Mouse (Mus musculus): ENCODE measurements around the gene Bnc2. TPM values are rescaled to one million over a fixed set of nuclear protein-coding genes. Genes with fewer than 3 reads are reported as not detected.
A peak's percentile ranks its signal among the peaks of the same experiment; 100 is the strongest.

The Bnc2 gene
- total RNA-seq, 2 experiments from 2014 or later: 2.8 to 8.7 TPM

GRCm38 (mm10) chr4:84623312-84623711 is 51.8 kb downstream of the Bnc2 start:
- no peak for TF ChIP-seq CTCF (IDR thresholded peaks at IDR 0.05)
- intact Hi-C loops (cut with DNase I): no loop called here
- 0 out of 2 replicates have a peak overlapping the region, but pooled peaks have one; percentile 9 for H3K27ac ChIP-seq
- no peak overlapping the region for H3K4me3 ChIP-seq
- no peak for DNase-seq

DNA sequence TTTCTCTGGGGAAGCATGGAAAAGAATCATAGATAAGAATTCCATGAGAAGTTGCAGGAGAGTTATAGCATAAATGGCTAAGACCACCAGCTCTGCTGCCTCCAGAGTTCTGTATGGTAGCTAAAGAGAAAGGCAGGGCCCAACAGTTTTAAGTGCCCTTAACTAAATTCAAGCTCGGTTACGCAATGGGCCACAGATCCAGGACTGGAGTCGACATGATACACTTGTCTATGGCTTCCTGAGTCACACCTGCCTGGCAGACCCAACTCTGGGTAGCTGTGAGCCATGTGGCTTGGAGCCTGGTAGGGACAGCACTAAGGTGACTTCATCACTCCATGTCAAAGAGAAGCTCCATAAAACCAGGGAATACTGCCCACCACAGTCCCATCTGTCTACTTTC is 53.3 kb downstream of the Bnc2 start:
- TF ChIP-seq CTCF (IDR thresholded peaks at IDR 0.05): no peak
- no peak overlapping the region for H3K27ac ChIP-seq
- DNase-seq: no peak
- intact Hi-C loops (cut with DNase I): no loop called here
- H3K4me3 ChIP-seq: no peak overlapping the region

GRCm38 (mm10) chr4:84609861-84610260 is 65.2 kb downstream of the Bnc2 start:
- Histone ChIP-seq H3K27ac (no peak overlapping the region), H3K4me3 (no peak overlapping the region)
- intact Hi-C loops (cut with DNase I): no loop called here
- TF ChIP-seq CTCF (IDR thresholded peaks at IDR 0.05): no peak
- no peak for DNase-seq

DNA sequence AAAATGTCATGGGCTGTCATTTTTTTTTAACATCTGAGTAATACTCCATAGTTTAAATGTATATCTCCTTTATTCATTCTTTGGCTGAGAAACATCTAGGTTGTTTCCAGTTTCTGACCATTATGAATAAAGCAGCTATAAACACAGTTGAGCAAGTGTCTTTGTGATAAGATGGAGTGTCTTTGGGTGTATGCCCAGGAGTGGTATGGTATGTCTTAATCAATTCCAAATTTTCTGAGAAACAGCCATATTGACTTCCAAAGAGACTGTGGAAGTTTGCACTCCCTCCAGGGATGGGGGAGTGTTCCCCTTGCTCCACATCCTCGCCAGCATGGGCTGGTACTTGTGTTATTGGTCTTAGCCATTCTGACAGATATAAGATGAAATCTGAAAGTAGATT is 70.6 kb downstream of the Bnc2 start:
- no peak for TF ChIP-seq CTCF (IDR thresholded peaks at IDR 0.05)
- intact Hi-C loops (cut with DNase I): no loop called here
- Histone ChIP-seq H3K4me3 (no peak overlapping the region), H3K27ac (no peak overlapping the region)
- no peak for DNase-seq

- Histone ChIP-seq H3K4me3 (no peak overlapping the region), H3K27ac (no peak overlapping the region)
- TF ChIP-seq CTCF (IDR thresholded peaks at IDR 0.05): no peak
- intact Hi-C loops (cut with DNase I): no loop called here
- no peak for DNase-seq
Observed at GRCm38 (mm10) chr4:84580260-84580952, 94.7 kb downstream of the Bnc2 start.

DNA sequence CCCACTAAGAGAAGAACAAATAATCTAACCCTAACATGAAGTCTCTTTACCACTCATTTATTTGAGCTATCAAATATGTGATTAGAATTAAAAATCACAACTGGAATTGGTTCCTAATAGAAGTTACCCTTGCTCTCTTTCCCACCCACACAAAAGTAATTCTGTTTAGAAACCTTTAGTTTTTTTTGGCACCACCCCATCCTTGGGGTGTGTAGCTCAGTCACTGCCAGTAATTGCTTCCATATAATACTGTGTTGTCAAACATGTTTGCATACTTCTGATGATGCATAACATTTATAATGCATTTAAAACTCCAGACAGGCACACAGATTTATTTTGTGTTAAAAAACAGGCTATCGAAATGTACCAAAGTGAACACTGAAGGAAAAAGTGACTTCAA is 96.8 kb downstream of the Bnc2 start:
- intact Hi-C loops (cut with DNase I): no loop called here
- H3K4me3 ChIP-seq: no peak overlapping the region
- no peak for TF ChIP-seq CTCF (IDR thresholded peaks at IDR 0.05)

GRCm38 (mm10) chr4:84566123-84566522 is 109.0 kb downstream of the Bnc2 start:
- H3K4me3 ChIP-seq: no peak overlapping the region
- no peak for DNase-seq
- TF ChIP-seq CTCF (IDR thresholded peaks at IDR 0.05): no peak
- intact Hi-C loops (cut with DNase I): no loop called here
- no peak overlapping the region for H3K27ac ChIP-seq

More for the DNA sequence above, 96.8 kb downstream of the Bnc2 start:
- no peak overlapping the region for H3K27ac ChIP-seq
- no peak for DNase-seq

- Histone ChIP-seq H3K27ac (peak overlapping the region; percentile 87), H3K4me3 (peak overlapping the region; percentile 81)
- no peak for TF ChIP-seq CTCF (IDR thresholded peaks at IDR 0.05)
- peak; percentile 88 for DNase-seq
- intact Hi-C loops (cut with DNase I): loop anchor here (2.0 to 10.0 kb wide), 2 partner anchors 129 to 461 kb away; partner anchors contain the start of gene Bnc2
Observed at GRCm38 (mm10) chr4:84545204-84545871, 129.7 kb downstream of the Bnc2 start.

DNA sequence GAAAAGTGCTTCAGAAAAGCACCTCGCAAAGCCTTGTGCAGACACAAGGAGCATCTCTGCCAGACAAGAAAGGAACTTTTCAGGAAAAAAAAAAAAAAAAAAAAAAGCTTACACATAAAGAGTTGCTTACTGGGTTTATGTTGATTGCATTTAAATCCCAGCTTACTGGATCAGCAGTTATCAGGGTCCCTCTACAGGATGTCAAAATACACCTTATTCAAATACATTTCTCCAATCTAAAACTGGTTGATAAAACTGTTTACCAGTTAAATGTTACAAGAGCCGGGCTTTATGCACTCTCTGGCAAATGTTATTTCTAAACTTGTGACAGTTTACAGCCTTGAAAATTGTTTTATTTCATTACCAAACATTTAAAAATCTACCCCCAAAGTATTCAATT is 130.4 kb downstream of the Bnc2 start:
- no peak for DNase-seq
- Histone ChIP-seq H3K4me3 (peak overlapping the region; percentile 81), H3K27ac (peak overlapping the region; percentile 87)
- intact Hi-C loops (cut with DNase I): loop anchor here (2.0 to 10.0 kb wide), 2 partner anchors 130 to 460 kb away; partner anchors contain the start of gene Bnc2
- no peak for TF ChIP-seq CTCF (IDR thresholded peaks at IDR 0.05)

DNA sequence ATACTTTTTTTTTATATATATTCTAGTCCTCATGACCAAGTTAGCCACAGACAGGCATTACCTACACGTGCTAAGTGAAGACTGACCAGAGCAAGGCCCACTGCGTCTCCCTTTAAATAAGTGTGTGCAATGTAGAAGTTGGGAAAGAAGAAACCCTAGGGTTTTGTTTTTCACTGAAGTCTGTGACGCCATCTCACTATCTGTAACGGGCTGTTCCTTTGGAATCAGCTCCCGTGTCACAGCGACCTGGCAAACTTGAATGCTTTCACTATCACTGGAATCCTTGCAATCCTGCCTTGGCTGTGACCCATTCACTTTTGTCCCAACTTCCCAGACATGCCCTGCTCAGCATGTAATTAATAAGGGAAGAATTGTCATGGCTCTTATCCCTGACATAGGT is 134.5 kb downstream of the Bnc2 start:
- intact Hi-C loops (cut with DNase I): loop anchor here (10.0 kb wide), 1 partner anchor 456 kb away; no protein-coding TSS in a partner anchor
- peak; percentile 43 for DNase-seq
- Histone ChIP-seq H3K4me3 (no peak overlapping the region; the same call in 1 of the 2 replicates), H3K27ac (peak overlapping the region; percentile 74)
- TF ChIP-seq CTCF (IDR thresholded peaks at IDR 0.05): no peak

GRCm38 (mm10) chr4:84539396-84539795 is 135.7 kb downstream of the Bnc2 start:
- DNase-seq: no peak
- TF ChIP-seq CTCF (IDR thresholded peaks at IDR 0.05): no peak
- intact Hi-C loops (cut with DNase I): no loop called here
- Histone ChIP-seq H3K27ac (no peak overlapping the region), H3K4me3 (no peak overlapping the region)

GRCm38 (mm10) chr4:84528886-84529789 is 145.9 kb downstream of the Bnc2 start:
- TF ChIP-seq CTCF (IDR thresholded peaks at IDR 0.05): no peak
- H3K4me3 ChIP-seq: no peak overlapping the region
- no peak overlapping the region for H3K27ac ChIP-seq
- no peak for DNase-seq
- intact Hi-C loops (cut with DNase I): no loop called here

All from gastrocnemius, adult 2 months (tissue).